Mouse (Mus musculus): ENCODE measurements around the gene Plcl1. TPM values are rescaled to one million over a fixed set of nuclear protein-coding genes. Genes with fewer than 3 reads are reported as not detected.
A peak's percentile ranks its signal among the peaks of the same experiment; 100 is the strongest.
"Not testable (repeated sequence)": the region's sequence is repeated elsewhere in the genome, so short reads cannot be mapped to it uniquely, and the experiment has no call there.

Gene Plcl1
- polyA plus RNA-seq, 1 experiment, result 1.00 TPM

GRCm38 (mm10) chr1:55509587-55509986 lies 103.9 kb downstream of the Plcl1 start:
- no peaks in the 10 kb centered on the region for H3K36me3 ChIP-seq (ENCODE audit: control insufficient read depth, insufficient read depth)
- no peaks in the 10 kb centered on the region for H3K27me3 ChIP-seq (ENCODE audit: control insufficient read depth, insufficient read depth, insufficient read length)
- H3K79me2 ChIP-seq (ENCODE audit: control insufficient read depth, insufficient read depth), result no peaks in the 10 kb centered on the region
- no peak overlapping the region for H3K4me2 ChIP-seq (ENCODE audit: low read depth)
- TF ChIP-seq E2F4 (IDR thresholded peaks at IDR 0.05; ENCODE audit: insufficient read depth) (no peak), CEBPB (IDR thresholded peaks at IDR 0.05; ENCODE audit: insufficient read depth, poor library complexity, severe bottlenecking) (no peak), REST (IDR thresholded peaks at IDR 0.05; ENCODE audit: insufficient read depth, insufficient read length) (no peak), SRF (IDR thresholded peaks at IDR 0.05; ENCODE audit: control insufficient read depth, insufficient read length, low read depth) (no peak), MYOD1 (IDR thresholded peaks at IDR 0.05; ENCODE audit: control insufficient read depth in 1 of 3, insufficient read length in 2 of 3, low read depth in 2 of 3) (no peak), MAX (IDR thresholded peaks at IDR 0.05; ENCODE audit: low read depth) (no peak)
- no peak overlapping the region for H3K4me3 ChIP-seq
- H3ac ChIP-seq (ENCODE audit: control insufficient read depth, insufficient read length), result no peak overlapping the region

DNA sequence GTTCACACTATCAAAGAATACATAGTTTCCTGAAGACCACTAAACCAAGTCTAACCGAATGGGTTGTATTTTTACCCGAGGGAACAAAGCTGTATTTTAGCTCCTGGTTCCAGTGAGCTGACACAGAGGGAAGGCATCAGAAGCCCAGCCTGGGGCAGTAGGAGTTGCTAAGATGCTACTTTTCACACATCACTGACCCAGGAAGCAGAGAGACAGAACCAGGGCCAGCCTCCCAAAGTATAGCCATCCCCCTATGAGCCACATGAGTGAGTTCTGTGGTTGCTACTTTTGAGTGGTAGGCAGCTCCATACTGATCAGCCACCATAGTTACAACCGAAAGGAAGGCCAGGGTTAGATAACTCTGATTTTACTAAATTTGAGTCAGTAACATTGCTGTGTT lies 106.4 kb downstream of the Plcl1 start:
- Histone ChIP-seq H3K4me2 (ENCODE audit: low read depth) (no peak overlapping the region), H3K27me3 (ENCODE audit: control insufficient read depth, insufficient read depth, insufficient read length) (no peaks in the 10 kb centered on the region), H3K79me2 (ENCODE audit: control insufficient read depth, insufficient read depth) (no peaks in the 10 kb centered on the region), H3ac (ENCODE audit: control insufficient read depth, insufficient read length) (no peak overlapping the region), H3K36me3 (ENCODE audit: control insufficient read depth, insufficient read depth) (no peaks in the 10 kb centered on the region), H3K4me3 (no peak overlapping the region)
- TF ChIP-seq USF1 (IDR thresholded peaks at IDR 0.05; ENCODE audit: low read depth) (no peak), MAX (IDR thresholded peaks at IDR 0.05; ENCODE audit: low read depth) (no peak), TCF3 (IDR thresholded peaks at IDR 0.05; ENCODE audit: insufficient read length, low read depth) (no peak), CEBPB (IDR thresholded peaks at IDR 0.05; ENCODE audit: insufficient read depth, poor library complexity, severe bottlenecking) (no peak), REST (IDR thresholded peaks at IDR 0.05; ENCODE audit: insufficient read depth, insufficient read length) (no peak), E2F4 (IDR thresholded peaks at IDR 0.05; ENCODE audit: insufficient read depth) (no peak), SRF (IDR thresholded peaks at IDR 0.05; ENCODE audit: control insufficient read depth, insufficient read length, low read depth) (no peak), MYOD1 (IDR thresholded peaks at IDR 0.05; ENCODE audit: control insufficient read depth in 1 of 3, insufficient read length in 2 of 3, low read depth in 2 of 3) (no peak), POLR2A (IDR thresholded peaks at IDR 0.05; ENCODE audit: insufficient read length, low read depth) (no peak), TCF12 (IDR thresholded peaks at IDR 0.05; ENCODE audit: insufficient read depth, poor library complexity, severe bottlenecking) (no peak), POLR2AphosphoS2 (IDR thresholded peaks at IDR 0.05; ENCODE audit: insufficient read length, low read depth) (no peak), MYOG (IDR thresholded peaks at IDR 0.05; ENCODE audit: control insufficient read depth in 1 of 3, insufficient read depth in 1 of 3, insufficient read length in 2 of 3, low read depth in 2 of 3) (no peak)

DNA sequence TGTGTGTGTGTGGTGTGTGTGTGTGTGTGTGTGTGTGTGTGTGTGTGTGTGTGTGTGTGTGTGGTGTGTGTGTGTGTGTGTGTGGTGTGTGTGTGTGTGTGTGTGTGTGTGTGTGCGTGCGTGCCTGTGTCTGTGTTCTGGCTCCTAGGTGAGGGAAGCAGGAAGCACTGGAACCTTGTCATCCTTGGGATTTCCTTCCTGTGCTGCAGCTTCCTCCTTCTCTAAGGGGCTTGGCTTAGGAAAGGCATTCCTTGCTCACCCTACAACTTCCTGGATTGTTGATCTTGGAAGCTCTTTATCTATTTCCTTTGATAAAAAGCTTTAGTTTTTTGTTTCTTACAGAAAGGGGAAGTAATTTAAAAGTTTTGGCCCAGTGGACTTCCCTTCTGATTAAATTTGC lies 107.1 kb downstream of the Plcl1 start:
- not testable (repeated sequence) for H3K36me3 ChIP-seq (ENCODE audit: control insufficient read depth, insufficient read depth); H3ac ChIP-seq (ENCODE audit: control insufficient read depth, insufficient read length); H3K4me2 ChIP-seq (ENCODE audit: low read depth); H3K4me3 ChIP-seq; H3K27me3 ChIP-seq (ENCODE audit: control insufficient read depth, insufficient read depth, insufficient read length); H3K79me2 ChIP-seq (ENCODE audit: control insufficient read depth, insufficient read depth)

DNA sequence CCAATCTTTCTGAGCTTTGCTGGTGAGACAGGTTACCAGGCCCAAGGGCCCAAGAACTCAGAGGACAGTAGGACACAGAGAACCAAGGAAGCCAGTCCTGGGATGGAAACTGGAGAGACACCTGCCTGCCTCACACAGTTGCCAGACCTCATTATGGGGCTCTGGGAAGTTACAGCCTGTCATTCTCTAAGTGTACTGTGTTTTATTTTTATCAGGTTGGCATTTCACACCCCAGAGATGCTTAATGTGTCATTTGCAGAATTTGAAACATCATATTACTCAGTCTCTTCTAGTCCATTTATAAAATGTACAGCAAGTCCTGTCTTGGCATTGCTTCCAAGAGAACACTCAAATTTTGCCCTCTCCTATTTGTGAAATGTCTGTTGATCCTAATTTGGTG lies 111.5 kb downstream of the Plcl1 start:
- Histone ChIP-seq H3K4me2 (ENCODE audit: low read depth) (no peak overlapping the region), H3K27me3 (ENCODE audit: control insufficient read depth, insufficient read depth, insufficient read length) (no peaks in the 10 kb centered on the region), H3K79me2 (ENCODE audit: control insufficient read depth, insufficient read depth) (no peaks in the 10 kb centered on the region), H3K36me3 (ENCODE audit: control insufficient read depth, insufficient read depth) (no peaks in the 10 kb centered on the region), H3ac (ENCODE audit: control insufficient read depth, insufficient read length) (no peak overlapping the region), H3K4me3 (no peak overlapping the region)
- no peak for TF ChIP-seq E2F4 (IDR thresholded peaks at IDR 0.05; ENCODE audit: insufficient read depth)
- TF ChIP-seq MYOD1 (IDR thresholded peaks at IDR 0.05; ENCODE audit: control insufficient read depth in 1 of 3, insufficient read length in 2 of 3, low read depth in 2 of 3), result peak in 1 of 3 experiments; percentile 19
- no peak for TF ChIP-seq USF1 (IDR thresholded peaks at IDR 0.05; ENCODE audit: low read depth)
- no peak for TF ChIP-seq CEBPB (IDR thresholded peaks at IDR 0.05; ENCODE audit: insufficient read depth, poor library complexity, severe bottlenecking)

DNA sequence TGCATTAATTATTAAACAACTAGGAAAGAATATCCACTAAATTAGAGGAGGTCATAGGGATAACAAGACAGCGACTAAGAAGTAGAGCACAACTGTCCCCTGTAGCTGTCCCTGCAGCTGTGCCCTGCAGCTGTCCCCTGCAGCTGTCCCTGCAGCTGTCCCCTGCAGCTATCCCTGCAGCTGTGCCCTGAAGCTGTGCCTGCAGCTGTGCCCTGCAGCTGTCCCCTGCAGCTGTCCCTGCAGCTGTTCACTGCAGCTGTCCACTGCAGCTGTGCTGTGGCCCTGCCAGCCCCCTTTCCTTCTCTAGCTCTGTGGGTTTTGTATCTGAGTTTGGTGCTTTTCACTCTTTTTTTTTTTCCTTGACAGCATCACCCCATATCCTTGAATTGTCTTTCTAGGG lies 118.2 kb downstream of the Plcl1 start:
- Histone ChIP-seq H3K27me3 (ENCODE audit: control insufficient read depth, insufficient read depth, insufficient read length) (no peaks in the 10 kb centered on the region), H3K4me3 (no peak overlapping the region), H3K36me3 (ENCODE audit: control insufficient read depth, insufficient read depth) (no peaks in the 10 kb centered on the region), H3K79me2 (ENCODE audit: control insufficient read depth, insufficient read depth) (no peaks in the 10 kb centered on the region), H3ac (ENCODE audit: control insufficient read depth, insufficient read length) (no peak overlapping the region), H3K4me2 (ENCODE audit: low read depth) (no peak overlapping the region)
- TF ChIP-seq TCF12 (IDR thresholded peaks at IDR 0.05; ENCODE audit: insufficient read depth, poor library complexity, severe bottlenecking) (peak; percentile 92), TCF3 (IDR thresholded peaks at IDR 0.05; ENCODE audit: insufficient read length, low read depth) (peak; percentile 98), SRF (IDR thresholded peaks at IDR 0.05; ENCODE audit: control insufficient read depth, insufficient read length, low read depth) (no peak), MYOG (IDR thresholded peaks at IDR 0.05; ENCODE audit: control insufficient read depth in 1 of 3, insufficient read depth in 1 of 3, insufficient read length in 2 of 3, low read depth in 2 of 3) (peak; percentile 21 to 98 (median 96)), MYOD1 (IDR thresholded peaks at IDR 0.05; ENCODE audit: control insufficient read depth in 1 of 3, insufficient read length in 2 of 3, low read depth in 2 of 3) (peak in 2 of 3 experiments; percentile 96 to 97)

GRCm38 (mm10) chr1:55525100-55525499 lies 119.4 kb downstream of the Plcl1 start:
- Histone ChIP-seq H3K4me3 (no peak overlapping the region), H3K79me2 (ENCODE audit: control insufficient read depth, insufficient read depth) (no peaks in the 10 kb centered on the region), H3K4me2 (ENCODE audit: low read depth) (no peak overlapping the region), H3ac (ENCODE audit: control insufficient read depth, insufficient read length) (no peak overlapping the region), H3K27me3 (ENCODE audit: control insufficient read depth, insufficient read depth, insufficient read length) (no peaks in the 10 kb centered on the region), H3K36me3 (ENCODE audit: control insufficient read depth, insufficient read depth) (no peaks in the 10 kb centered on the region)
- no peak for TF ChIP-seq E2F4 (IDR thresholded peaks at IDR 0.05; ENCODE audit: insufficient read depth)
- TF ChIP-seq TCF3 (IDR thresholded peaks at IDR 0.05; ENCODE audit: insufficient read length, low read depth), result no peak
- no peak for TF ChIP-seq CEBPB (IDR thresholded peaks at IDR 0.05; ENCODE audit: insufficient read depth, poor library complexity, severe bottlenecking)
- no peak for TF ChIP-seq MYOG (IDR thresholded peaks at IDR 0.05; ENCODE audit: control insufficient read depth in 1 of 3, insufficient read depth in 1 of 3, insufficient read length in 2 of 3, low read depth in 2 of 3)
- TF ChIP-seq TCF12 (IDR thresholded peaks at IDR 0.05; ENCODE audit: insufficient read depth, poor library complexity, severe bottlenecking), result no peak
- TF ChIP-seq USF1 (IDR thresholded peaks at IDR 0.05; ENCODE audit: low read depth), result no peak
- TF ChIP-seq POLR2A (IDR thresholded peaks at IDR 0.05; ENCODE audit: insufficient read length, low read depth), result no peak
- TF ChIP-seq MAX (IDR thresholded peaks at IDR 0.05; ENCODE audit: low read depth), result no peak
- no peak for TF ChIP-seq REST (IDR thresholded peaks at IDR 0.05; ENCODE audit: insufficient read depth, insufficient read length)
- TF ChIP-seq SRF (IDR thresholded peaks at IDR 0.05; ENCODE audit: control insufficient read depth, insufficient read length, low read depth), result no peak
- no peak for TF ChIP-seq MYOD1 (IDR thresholded peaks at IDR 0.05; ENCODE audit: control insufficient read depth in 1 of 3, insufficient read length in 2 of 3, low read depth in 2 of 3)
- no peak for TF ChIP-seq POLR2AphosphoS2 (IDR thresholded peaks at IDR 0.05; ENCODE audit: insufficient read length, low read depth)
